Mouse (Mus musculus) NIH3T3 (cell line): ENCODE measurements at regions not wholly inside any gene's neighbourhood (a gene's known extent, or its start where the extent isn't known, plus 50 kb on each side); places are given as distances from the start of the nearest gene placed in this dataset.

Source experiments
- DNase-seq: peaks from one replicate; pipeline ENCODE4 v3.0.0-alpha.2; 2012; ENCODE audit warnings: low read depth

DNA sequence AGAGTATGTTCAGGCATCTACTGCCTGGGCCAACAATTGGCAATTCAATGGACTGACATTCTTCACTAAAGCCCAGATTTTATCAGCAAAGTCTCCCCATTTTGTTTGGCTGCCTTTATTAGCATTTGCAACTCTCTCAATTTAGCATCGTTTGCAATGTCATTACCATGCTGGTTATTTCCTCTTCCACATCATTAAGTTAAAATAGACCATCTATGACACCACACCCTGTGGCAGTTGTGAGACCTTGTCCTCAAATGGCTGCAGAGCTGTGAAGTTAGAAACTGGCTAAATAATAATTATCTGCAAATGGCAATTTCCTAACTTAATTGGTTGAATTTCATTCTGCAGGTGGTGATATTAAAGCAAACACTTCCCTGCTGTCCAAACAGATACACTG, 381.8 kb downstream of the H2al1n start:
- DNase-seq, result no peak

- no peak for DNase-seq
These were observed 385.9 kb downstream of the H2al1n start for GRCm38 (mm10) chrX:14596799-14597198.

GRCm38 (mm10) chrX:14601916-14602315, 391.0 kb downstream of the H2al1n start:
- no peak for DNase-seq

DNA sequence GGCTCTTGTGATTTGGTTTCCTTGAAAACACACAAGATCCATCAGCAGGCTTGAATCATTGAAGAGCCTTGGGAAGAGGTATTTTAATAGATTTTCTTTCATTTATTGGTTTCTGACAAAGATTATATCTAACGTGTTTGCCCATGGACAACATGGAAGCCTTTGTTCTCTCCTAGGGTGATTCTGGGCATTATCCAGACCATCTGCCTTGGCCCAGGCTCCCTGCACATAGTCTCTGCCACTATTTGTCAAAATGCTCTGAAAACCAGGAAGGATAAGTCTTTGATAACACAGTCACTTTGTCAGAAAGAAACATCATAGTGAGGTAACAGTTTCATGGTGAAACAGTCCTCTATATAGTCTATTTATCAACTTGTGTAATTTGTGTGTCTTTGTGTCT, 398.2 kb downstream of the H2al1n start:
- no peak for DNase-seq

GRCm38 (mm10) chrX:14628267-14628901, 417.4 kb downstream of the H2al1n start:
- DNase-seq, result peak; percentile 1

DNA sequence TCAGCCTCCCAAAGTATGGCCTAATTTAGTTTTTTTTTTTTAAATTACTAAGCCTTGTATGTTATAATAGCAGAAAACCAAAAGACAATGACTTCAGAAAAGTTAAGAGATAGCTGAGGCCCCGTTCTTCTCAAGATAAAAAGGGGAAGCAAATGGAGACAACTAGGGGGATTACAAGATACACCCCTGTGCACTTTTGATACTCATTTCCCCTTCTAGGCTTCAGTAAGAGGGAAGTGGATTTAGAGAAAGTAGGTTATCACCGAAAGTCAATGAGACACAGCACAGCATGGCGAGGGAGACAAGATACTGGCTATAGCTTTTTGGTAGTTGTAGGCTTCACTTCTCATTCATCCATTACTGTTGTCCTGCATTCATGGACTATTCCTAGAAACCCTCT, 428.4 kb downstream of the H2al1n start:
- no peak for DNase-seq

DNA sequence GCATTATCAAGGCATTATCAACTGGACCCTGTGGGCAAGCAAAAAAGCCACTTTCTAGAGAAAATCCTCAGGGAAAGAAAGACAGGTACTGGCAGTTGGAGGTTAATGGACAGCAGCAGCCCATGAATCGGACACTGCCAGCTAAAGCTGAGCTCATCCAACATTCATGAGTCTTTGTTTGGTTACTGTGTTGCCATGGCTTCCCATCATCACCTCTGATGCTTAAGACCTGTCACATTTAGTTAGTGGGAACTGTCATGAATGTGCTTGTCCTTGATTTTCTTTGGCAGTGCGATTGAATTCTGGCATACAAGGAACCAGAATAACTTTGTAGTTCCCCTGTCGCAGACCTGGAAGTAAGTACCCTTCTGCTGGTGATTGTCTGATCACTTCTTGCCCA, 453.9 kb downstream of the H2al1n start:
- DNase-seq, result no peak

DNA sequence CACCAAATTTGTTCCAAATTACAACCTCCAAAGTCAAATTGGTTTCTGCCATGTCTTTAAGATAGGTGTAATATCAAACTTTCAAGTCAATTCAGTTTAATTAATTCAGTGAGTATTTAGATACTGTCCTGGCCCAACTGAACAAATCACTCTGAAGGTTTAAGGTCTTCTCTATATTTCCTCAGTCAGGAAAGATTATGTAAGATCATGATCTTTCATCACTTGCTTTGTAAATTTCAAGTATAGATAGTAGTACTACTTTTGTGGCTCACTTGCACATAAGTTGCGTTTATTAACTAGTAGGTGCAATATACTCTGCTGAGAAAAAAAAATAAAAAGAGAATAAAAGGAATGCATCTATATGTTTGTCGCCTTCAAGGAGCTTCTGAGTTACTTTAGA, 485.4 kb downstream of the H2al1n start:
- no peak for DNase-seq

GRCm38 (mm10) chrX:14738999-14739398, 528.1 kb downstream of the H2al1n start:
- DNase-seq, result no peak
